Mouse (Mus musculus): ENCODE results near the gene Fam208a.

The Fam208a gene

DNA sequence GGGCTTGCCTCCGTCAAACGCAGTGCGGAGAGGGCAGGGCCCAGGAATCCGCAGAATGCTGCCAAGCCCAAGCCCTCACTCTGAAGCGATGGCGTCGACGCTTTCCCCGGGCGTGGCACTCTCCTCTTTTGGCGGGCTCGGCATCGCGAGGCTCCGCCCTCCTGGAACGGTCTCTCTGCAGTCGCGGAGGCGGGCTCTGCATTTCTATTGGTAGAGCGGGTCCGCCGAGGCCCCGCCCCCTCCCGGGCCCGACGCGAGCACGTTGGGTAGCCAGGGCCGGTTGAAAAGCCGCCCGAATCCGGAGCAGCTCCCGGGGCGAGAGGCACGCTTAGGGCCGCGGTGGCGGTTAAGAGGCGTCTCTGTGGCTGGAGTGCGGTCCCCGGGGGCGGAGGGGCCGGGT is at the start of gene Fam208a:
Fam208a (plus strand) TSS at position 262 of the 400 bp plus-strand sequence.
- peak; percentile 97 for DNase-seq

DNA sequence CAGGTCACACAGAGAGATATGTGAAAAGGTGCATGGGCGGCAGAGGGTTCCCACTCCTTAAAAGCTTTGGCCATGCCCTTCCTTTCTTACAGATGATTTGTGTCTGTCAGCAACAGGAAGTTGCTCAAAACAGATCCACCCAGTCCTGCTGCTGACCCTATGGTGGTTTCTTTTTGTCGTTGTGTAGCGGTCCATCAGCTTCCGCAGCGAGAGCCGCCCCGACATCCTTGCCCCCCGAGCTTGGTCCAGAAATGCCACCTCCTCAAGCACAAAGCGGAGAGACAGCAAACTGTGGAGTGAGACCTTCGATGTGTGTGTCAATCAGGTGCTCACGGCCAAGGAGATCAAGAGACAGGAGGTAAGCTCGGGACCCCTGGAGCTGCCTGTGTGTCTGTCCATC is 49.2 kb upstream of the Fam208a start:
- DNase-seq, result peak; percentile 52

DNA sequence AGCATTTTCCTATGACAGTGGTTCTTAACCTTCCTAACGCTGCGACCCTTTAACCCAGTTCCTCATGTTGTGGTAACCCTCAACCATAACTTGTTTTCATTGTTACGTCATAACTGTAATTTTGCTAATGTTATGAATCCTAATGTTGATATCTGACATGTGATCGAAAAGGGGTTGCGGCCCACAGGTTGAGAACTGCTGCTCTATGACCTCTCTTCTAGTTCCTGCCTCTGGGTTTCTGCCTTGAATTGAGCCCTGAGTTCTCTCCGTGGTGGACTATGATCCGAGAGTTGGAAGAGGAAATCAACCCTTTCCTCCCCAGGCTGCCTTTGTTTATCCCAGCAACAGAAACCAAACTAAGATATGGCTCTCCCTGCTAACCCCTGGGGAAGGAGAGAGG is 47.2 kb upstream of the Fam208a start:
- DNase-seq, result no peak

DNA sequence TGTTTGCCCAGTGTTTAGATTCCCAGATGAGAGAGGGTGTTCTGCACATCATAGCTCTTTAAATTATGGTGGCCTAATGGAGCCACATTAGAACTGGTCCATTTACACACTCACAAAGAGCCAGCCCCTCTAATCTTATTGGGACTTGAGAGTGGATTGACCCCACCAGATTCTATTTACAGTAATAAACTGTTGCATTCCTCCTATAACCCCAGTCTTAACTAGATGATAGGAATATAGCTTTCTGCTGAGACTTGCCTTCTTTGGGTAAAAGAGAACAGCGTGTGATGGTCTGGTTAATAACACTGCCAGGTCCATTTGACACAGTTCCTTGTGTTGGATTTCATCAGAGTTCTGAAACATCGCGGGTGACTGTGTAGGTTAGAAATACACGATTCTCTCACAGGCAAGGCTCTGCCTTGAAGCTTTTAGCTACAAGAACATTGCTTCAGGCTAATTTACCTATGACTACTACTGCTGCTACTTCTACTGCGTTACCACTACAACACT is 45.3 kb upstream of the Fam208a start:
- DNase-seq, result no peak

DNA sequence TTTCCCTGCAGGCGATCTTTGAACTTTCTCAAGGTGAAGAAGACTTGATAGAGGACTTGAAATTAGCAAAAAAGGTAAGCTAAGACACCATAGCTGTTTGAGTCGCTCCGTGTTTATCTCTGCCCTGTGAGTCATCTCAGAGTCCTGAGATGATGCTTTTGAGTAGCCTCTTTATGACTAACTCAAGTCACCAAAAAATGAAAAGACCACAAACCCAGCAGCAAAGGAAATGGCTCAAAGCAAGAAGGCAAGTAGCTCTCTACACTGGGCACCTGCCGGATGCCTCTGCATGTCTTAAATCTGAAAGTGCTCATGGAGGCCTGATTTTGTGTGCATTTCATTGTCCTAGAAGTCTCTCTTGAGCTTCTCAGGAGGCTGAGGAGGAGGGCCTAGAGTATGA is 44.5 kb upstream of the Fam208a start:
- DNase-seq, result no peak

DNA sequence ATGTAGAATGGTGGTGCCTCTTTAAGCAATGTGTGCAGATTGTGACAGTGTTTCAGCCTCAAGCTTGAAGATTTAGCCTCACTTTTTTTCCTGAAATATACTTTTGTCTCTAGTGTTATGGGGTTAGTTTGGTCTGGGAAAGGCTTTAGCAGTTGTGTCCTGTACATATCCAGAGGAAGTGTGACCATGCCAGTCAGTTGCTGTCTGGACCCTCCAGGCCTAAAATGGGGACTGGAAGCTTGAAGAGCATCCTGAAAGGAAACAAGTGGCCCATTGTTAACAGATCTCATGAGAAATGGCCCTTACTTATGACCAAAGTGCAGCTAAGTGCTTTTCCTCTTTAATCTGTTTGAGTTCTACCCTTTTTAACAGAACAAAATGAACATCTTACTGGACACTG is 40.0 kb upstream of the Fam208a start:
- DNase-seq, result no peak

DNA sequence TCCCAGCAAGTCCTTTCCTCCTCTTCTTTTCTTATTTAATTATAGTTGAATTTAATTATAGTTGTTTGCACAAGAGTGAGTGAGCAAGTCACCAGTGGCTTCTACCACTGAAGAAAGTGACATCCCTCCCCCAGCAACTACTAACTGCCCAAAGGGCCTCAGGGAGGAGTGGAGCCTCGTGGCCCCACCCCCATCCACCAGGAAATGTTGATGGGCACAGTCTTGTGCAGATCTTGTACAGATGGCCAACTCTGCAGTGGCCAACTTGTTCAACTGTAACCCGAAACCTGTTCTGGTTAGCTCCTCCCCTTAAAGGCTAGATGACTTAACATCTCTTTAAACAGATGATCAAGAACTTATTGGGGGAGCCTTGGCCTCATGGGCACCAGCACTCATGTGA is 38.9 kb upstream of the Fam208a start:
- no peak for DNase-seq

DNA sequence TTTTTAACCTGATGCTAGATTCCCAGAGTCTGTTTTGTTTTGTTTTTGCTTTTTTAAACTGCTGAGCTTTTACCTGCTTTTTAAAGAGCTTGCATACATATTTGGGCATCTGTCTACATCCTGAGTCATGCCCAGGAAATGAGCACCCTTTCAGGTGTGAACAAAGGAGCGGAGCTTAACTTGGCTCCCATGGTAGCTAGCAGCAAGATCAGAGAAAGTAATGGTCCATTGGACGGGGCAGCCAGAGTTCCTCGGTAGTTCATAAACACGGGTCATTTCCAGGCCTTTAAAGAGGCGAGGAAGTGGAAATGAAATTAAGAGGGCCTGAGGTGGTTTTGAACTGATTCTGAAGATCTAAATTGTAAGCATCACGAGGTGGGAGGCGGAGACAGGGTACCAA is 38.0 kb upstream of the Fam208a start:
- no peak for DNase-seq

DNA sequence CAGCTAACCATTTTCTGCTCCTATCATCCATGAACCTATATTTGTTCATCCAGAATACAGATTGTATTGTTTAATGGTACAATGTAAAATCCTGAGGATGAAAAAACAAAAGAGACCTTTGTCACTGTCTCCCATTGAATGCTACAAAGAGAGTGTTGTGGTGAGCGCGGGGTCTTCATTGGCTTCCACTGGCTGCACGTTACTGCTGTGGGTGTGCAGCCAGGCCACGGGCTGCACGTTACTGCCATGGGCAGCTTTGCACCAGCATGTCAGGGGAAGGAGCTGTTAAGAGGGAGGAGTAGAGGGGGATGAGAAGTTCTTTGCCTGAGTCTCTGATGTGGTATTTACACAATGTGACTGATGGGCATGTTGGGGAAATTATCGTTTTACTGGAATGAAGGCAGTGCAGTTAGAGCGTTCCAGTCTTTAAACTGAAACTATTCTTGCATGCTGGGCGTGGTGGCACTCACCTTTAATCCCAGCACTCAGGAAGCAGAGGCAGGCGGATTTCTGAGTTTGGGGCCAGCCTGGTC is 36.8 kb upstream of the Fam208a start:
- no peak for DNase-seq

DNA sequence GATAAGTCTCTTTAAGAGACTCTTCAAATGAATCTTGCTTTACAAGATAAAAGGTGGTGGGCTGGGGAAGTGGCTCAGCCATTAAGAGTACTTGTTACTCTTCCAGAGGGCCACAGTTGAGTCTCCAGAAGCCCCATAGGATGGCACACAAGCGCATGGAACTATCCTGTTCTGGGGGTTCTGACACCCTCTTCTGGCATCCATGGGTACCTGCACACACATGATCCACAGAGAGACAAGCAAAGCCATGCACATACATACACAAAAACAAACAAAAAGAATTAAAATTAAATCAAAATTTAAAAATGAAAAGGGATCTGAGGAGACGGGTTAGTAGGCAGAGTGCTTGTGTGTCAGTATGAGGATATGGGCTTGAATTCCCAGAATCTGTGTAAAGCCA is 36.0 kb upstream of the Fam208a start:
- no peak for DNase-seq

DNA sequence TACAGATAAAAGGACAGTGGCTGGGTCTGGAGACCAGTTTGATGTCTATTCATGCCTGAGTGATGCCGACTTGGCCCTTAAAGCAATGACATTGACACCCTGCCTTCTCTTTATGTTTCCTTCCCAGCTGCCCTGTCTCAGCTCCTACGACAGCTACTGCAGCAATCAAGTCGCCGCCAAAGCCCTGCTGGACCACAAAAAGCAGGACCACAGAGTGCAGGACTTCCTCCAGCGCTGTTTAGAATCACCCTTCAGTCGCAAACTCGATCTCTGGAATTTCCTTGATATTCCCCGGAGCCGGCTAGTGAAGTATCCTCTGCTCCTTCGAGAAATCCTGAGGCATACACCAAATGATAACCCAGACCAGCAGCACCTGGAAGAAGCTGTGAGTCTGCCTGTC is 34.8 kb upstream of the Fam208a start:
- DNase-seq, result no peak

DNA sequence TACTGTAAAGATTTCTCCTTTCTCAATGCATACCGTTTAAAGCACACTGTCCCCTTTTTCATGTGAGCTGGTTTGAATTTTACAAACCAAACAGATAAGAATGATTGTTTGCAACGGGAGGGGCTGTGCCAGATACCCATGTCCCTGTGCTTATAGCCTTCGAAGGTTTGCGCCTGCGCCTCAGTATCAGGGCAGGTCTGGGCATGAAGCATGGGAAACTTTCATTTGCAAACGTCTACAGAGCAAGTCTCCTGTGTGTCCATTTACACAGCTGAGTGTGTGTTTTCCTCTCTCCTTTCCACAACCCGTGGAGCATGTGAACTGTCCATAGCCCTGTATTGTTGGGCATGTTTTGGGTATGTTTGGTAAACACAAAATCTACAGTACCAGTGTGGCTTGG is 32.2 kb upstream of the Fam208a start:
- DNase-seq, result no peak

DNA sequence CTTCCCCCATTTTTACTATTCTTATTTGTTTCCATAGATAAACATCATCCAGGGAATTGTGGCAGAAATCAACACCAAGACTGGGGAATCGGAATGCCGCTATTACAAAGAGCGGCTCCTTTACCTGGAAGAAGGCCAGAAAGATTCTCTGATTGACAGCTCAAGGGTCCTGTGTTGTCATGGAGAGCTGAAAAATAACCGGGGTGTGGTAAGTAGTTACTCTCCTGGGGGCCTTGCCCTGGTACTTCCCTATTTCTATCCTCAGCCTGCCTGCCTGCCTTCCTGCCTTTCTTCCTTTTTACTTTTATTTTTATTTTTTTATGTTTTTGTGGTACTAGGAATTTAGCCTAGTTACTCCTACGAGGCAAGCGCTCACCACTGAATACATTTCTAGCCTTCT is 31.1 kb upstream of the Fam208a start:
- no peak for DNase-seq

DNA sequence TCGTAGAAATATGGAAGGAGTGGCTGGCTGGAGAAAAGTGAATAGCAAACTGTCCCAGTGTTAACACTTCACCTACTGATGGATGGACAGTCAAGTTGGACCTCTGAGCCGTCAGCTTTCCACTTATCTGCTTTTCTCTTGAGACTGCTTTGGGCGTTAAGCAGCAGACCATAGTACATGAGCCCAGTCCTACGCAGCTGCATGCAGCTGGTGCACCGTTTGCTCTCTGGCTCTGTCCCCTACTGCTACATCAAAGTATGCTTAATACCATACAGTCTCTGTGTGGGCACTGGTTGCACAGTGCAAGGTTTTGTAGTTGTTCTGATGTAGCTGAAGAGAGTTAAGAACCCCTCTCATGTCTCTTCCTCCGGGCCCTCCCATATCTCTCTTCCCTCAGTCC is 28.1 kb upstream of the Fam208a start:
- DNase-seq, result peak; percentile 36

DNA sequence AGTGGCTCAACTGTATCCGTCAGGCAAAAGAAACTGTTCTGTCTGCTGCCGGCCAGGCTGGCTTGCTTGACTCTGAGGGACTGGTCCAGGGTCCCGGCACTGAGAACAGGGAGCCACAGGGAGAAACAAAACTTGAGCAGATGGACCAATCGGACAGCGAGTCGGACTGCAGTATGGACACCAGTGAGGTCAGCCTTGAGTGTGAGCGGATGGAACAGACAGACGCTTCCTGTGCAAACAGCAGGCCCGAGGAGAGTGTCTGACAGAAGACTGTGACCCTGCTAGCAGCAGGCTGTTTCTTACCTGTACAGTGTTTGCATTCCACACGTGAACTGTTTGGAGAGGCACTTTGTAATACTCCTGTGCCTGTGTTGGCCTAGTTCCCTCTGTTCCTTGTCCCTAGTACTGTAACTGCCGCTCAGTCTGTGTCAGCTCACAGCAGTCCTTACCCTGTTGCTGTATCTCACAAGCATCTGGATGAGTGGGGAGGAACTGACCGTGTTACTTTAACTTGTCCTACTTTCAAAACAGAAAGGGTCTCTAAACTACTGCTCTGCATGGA is 26.8 kb upstream of the Fam208a start:
- peak; percentile 29 for DNase-seq

DNA sequence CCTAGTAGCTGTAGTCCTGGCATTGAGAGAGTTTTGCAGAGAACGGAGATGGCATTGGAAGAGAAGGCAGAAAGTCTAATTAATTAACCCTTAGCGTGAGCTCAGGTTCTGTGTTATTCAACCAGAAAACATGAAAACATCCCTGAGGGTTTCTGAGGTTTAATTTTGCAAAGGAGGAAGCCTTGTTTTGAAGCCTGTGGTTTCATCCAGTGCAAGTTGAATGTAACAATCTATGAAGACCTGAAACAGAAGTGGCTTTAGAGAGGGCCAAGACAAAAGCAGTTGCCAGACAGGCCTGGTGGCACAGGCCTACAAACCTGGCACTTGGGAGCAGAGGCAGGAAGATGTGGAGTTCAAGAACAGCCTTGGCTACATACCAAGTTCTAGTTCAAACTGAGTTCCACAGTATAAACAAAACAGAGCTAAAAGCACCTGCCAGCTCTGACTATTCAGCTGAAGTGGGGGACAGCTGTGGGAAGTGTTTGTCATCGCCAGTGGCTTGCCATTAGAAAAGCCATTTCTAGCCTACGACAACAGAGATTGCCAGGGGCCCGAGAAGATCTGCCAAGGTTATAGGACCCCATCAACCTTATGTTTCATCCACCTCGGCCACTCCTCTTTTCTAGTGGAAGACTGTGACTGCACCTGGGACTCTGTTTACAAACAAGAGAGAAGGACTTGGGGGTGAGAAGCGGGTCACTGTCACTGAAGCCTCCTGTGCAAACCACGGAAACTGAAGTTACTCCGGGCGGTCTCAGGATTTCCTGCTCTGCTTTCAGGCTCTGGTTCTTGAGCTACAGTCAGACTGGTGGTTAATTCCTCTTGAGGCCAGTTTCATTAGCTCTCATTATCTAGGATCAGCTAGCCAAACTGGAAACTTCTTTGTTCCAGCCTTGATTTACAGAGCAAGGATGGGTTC is 26.0 kb upstream of the Fam208a start:
- peak; percentile 15 for DNase-seq

DNA sequence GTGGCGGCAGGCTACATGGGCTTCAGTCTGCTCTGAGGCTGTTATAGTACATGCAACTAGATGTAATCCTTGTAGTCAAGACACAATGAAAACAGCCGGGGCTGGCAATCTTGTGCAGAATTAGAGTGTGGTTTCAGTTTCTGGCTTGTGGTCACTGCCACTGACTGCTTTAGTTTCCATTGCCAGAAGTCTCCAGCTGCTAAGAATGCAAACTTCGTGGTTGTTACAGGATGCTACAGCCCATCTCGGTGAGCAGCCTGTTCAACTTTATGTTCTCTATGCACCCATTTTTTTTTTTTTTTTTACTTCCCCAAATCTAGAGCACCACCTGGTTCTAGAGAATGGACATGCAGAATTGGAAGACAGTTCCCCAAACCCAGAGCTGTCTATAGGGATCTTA is 23.2 kb upstream of the Fam208a start:
- peak; percentile 18 for DNase-seq

DNA sequence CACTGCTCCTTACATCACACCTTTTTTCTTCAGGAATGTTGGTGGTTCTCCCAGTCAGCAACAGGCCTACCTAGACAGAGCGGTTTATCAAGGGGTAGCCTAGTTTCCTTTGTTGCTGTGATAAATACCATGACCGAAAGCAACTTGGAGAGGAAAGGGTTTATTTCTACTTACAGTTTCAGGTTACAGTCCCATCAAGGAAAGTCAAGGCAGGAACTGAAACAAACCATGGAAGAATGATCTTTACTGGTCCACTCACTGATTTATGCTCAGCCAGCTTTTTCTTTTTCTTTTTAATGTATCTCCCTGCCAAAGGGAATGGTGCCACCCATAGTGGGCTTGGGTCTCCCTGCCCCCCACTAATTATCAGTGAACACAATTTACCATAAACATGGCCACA is 22.7 kb upstream of the Fam208a start:
- no peak for DNase-seq

DNA sequence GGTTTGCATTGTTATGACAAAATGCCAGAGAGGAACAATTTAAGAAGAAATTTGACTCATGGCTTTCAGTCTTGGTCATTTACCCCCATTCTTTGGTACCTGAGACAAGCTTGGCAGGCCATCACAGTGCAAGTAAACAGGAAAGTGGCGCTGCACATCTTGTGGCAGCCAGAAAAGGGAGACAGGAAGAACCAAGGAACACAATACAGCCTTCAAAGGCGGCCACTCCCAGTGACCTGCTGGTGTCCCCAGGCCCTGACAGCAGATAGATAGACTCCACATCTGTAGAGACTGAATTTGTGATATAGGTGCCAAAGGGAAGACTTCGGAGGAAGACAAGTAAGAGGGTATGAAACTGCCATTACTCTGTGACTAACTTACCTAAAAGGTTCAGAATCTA is 20.4 kb upstream of the Fam208a start:
- peak; percentile 57 for DNase-seq

DNA sequence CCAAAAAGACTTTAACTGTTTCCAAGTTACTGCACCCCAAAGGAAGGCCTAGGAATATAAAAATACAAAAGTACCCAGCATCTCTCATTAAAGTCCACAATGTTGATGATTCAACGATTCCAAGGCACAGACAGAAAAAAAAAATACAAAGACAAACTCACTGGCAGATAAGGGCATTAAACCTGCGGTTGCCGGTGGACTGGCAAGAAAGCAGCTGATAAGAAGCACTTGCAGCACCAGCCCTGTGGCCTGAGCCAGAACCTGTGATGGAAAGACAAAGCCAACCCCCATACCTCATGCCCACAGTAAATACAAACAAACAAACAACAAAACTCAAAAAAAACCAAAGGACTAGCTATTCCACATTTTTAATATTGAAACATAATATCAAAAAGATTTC is 19.0 kb upstream of the Fam208a start:
- no peak for DNase-seq

DNA sequence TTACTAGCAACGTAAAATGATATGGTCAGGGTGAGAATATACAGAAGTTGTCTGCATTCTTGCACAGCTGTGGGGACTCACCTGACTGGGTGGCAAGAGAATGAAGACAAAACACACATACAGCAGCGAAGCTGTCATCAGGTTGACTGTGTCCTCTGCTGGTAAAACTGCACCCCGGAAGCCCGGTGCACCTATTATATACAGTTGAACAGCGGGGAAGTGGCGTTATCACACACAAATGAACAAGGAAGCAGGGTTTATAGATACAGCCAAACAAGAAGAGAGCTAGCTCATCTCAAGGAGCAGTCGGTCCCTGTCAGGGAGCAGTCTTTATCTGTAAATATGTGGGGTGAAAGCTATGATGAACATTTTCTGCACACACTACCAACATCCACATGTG is 17.1 kb upstream of the Fam208a start:
- DNase-seq, result no peak

DNA sequence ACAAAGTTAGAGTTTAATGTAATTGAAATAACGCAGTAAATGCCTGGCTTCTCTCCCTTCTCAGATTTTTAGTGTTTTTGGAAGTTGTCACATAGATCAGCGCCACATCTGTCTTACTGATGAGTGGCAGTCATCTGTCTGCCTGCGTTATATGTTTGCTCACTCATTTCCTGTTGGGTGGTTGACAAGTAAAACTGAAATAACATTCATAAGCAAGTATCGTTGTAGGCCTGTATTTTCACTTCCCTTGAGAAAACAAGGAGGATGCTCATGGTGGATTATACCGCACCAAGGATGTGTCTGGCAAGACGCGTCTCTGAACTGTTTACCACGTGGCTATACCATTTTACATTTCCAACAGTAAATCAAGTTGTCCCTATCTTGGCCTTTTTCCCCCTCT is 15.9 kb upstream of the Fam208a start:
- no peak for DNase-seq

DNA sequence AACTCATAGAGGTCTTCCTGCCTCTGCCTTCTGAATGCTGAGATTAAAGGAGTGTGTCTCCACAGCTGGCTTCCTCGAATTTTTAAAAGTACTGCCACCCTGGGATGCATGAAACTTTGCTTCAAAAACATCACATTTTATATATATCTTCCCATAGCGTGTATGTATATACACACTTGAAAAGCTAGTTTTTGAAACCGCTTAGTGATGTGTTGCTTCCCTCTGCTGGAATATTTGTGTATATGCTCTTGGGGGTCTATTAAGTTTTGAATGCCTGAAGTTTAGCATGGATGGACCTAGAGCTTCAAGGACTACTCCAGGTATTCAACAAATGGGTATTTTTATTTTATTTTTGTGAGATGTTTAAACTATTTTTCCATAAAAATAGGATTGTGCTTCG is 14.7 kb upstream of the Fam208a start:
- DNase-seq, result peak; percentile 25

DNA sequence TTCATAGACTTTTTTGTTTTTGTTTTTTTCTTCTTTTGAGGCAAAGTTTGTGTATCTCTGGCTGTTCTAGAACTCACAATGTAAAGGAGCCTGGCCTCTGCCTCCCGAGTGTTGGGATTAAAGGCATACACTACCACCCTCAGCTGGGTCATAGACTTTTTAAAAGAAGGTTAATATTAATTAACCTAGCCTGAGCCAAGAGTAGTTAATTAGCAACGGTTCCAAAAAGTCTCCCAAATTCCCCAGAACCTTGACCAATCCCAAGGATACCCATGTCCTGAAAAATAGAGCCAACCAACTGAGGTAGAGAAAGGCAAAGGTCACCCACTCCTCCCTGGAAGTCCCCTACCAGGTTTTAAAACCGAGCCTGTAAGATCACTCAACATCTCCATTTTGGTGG is 7.8 kb upstream of the Fam208a start:
- DNase-seq, result no peak

Data from lung, postnatal 10 days (tissue).